Mouse (Mus musculus) R1 (cell line): ENCODE data around the gene Shld1.

ENCODE experiments used
- DNase-seq: peaks from one replicate; pipeline ENCODE4 v3.0.0-alpha.2; 2018; ENCODE audit warnings: low read depth, low spot score

Shld1 gene

GRCm38 (mm10) chr2:132686756-132687737 lies at the start of gene Shld1:
Gene Shld1, plus strand, starts transcription at chr2:132686931.
- DNase-seq: peak; percentile 92

GRCm38 (mm10) chr2:132638306-132638705 lies 48.4 kb upstream of the Shld1 start:
- DNase-seq: no peak

- DNase-seq: no peak
Measured at GRCm38 (mm10) chr2:132639337-132639736, 47.4 kb upstream of the Shld1 start.

GRCm38 (mm10) chr2:132641196-132641595 lies 45.5 kb upstream of the Shld1 start:
- no peak for DNase-seq

- DNase-seq: no peak
Measured at GRCm38 (mm10) chr2:132643161-132643560, 43.6 kb upstream of the Shld1 start.

- no peak for DNase-seq
Measured at GRCm38 (mm10) chr2:132646856-132647745, 39.6 kb upstream of the Shld1 start.

GRCm38 (mm10) chr2:132649352-132649870 lies 37.3 kb upstream of the Shld1 start:
- peak; percentile 51 for DNase-seq

GRCm38 (mm10) chr2:132650546-132650945 lies 36.2 kb upstream of the Shld1 start:
- DNase-seq: no peak

- DNase-seq: peak; percentile 78
Measured at GRCm38 (mm10) chr2:132652476-132652875, 34.3 kb upstream of the Shld1 start.

GRCm38 (mm10) chr2:132654834-132655495 lies 31.8 kb upstream of the Shld1 start:
- no peak for DNase-seq

GRCm38 (mm10) chr2:132657186-132657585 lies 29.5 kb upstream of the Shld1 start:
- no peak for DNase-seq

GRCm38 (mm10) chr2:132658412-132659120 lies 28.2 kb upstream of the Shld1 start:
- DNase-seq: no peak

- no peak for DNase-seq
Measured at GRCm38 (mm10) chr2:132669091-132669490, 17.6 kb upstream of the Shld1 start.

- no peak for DNase-seq
Measured at GRCm38 (mm10) chr2:132670290-132670689, 16.4 kb upstream of the Shld1 start.

GRCm38 (mm10) chr2:132672121-132672520 lies 14.6 kb upstream of the Shld1 start:
- DNase-seq: no peak

- no peak for DNase-seq
Measured at GRCm38 (mm10) chr2:132676111-132676510, 10.6 kb upstream of the Shld1 start.

GRCm38 (mm10) chr2:132685001-132685400 lies 1.7 kb upstream of the Shld1 start:
- DNase-seq: peak; percentile 52

- DNase-seq: no peak
Measured at GRCm38 (mm10) chr2:132688611-132689021, 1.9 kb downstream of the Shld1 start.

- no peak for DNase-seq
Measured at GRCm38 (mm10) chr2:132689188-132689568, 2.4 kb downstream of the Shld1 start.

- DNase-seq: peak; percentile 25
Measured at GRCm38 (mm10) chr2:132689569-132690231, 3.0 kb downstream of the Shld1 start.
